Mouse (Mus musculus) cortical plate, adult 2 months (tissue): ENCODE results near the gene Aco2. TPM values are rescaled to one million over a fixed set of nuclear protein-coding genes. Genes with fewer than 3 reads are reported as not detected.

Experiments
- H3K27ac ChIP-seq: fragments of 200-500 bp; 2 replicates; pipeline ENCODE4 v1.5.1; 2012; ENCODE audit warnings: low read length, control low read depth, inconsistent platforms; ENCODE audit not compliant: insufficient read depth
- H3K4me1 ChIP-seq: fragments of 200-500 bp; 2 replicates; pipeline ENCODE4 v1.6.1; 2011; ENCODE audit warnings: low read length; ENCODE audit not compliant: control insufficient read depth, insufficient read depth
- H3K4me3 ChIP-seq: fragments of 200-500 bp; 2 replicates; pipeline ENCODE4 v1.5.1; 2011; ENCODE audit warnings: mild to moderate bottlenecking, low read length, control low read depth; ENCODE audit not compliant: insufficient read depth
- CTCF ChIP-seq: fragments of 200-500 bp; IDR thresholded peaks from 2 replicates; pipeline ENCODE4 v1.5.1; 2011; ENCODE audit warnings: mild to moderate bottlenecking, control low read depth, low read length; ENCODE audit not compliant: insufficient read depth; ENCODE audit errors: extremely low read depth
- POLR2A ChIP-seq: fragments of 200-500 bp; IDR thresholded peaks from 2 replicates; pipeline ENCODE4 v1.6.1; 2011; ENCODE audit warnings: mild to moderate bottlenecking, low read length, control low read depth; ENCODE audit not compliant: insufficient read depth; ENCODE audit errors: extremely low read depth
- polyA plus RNA-seq: library from polyadenylated mRNA; depleted of rRNA; stranded (reverse); fragments of >200 nt; gene quantifications from 2 replicates; pipeline ENCODE4 v1.2.3, GENCODE M21; 2012; rRNA removed

The Aco2 gene
- polyA plus RNA-seq, 1 experiment, result 533 TPM

DNA sequence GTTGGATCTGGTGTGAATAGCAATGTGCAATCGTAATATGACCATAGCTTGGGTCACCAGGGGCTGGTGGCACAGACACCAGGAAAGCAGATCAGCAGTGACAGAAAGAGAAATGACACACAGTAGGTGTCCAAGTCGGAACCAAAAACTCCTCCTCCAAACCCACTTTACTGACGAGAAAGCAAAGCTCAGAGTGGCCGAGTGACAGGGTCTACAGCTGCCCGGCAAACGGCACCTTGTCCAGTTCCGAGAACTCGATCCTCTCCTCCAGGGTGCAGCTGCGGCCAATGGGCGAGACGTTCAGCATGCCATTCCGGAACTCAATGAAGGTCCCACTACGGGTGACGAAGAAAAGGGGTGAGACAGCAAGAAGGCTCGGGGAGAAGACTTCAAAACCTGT, 83.3 kb downstream of the Aco2 start:
- peaks cover 12% of the 10 kb centered on the region; the same call in 1 of the 2 replicates for H3K4me1 ChIP-seq
- H3K27ac ChIP-seq, result no peak overlapping the region
- H3K4me3 ChIP-seq, result no peak overlapping the region
- TF ChIP-seq POLR2A (no peak), CTCF (no peak)

- 0 out of 2 replicates have a peak overlapping the region, but pooled peaks have one; percentile 0 for H3K27ac ChIP-seq
- TF ChIP-seq POLR2A, result no peak
- TF ChIP-seq CTCF, result peak; percentile 77
- peaks cover 12% of the 10 kb centered on the region; the same call in 1 of the 2 replicates for H3K4me1 ChIP-seq
These were observed 84.3 kb downstream of the Aco2 start for GRCm38 (mm10) chr15:81956457-81956856.

GRCm38 (mm10) chr15:81957598-81957997, 85.5 kb downstream of the Aco2 start:
- TF ChIP-seq CTCF (no peak), POLR2A (0 out of 2 replicates have a peak, but pooled peaks have one; percentile 5)
- H3K4me3 ChIP-seq, result 0 out of 2 replicates have a peak overlapping the region, but pooled peaks have one; percentile 4
- H3K27ac ChIP-seq, result no peak overlapping the region
- H3K4me1 ChIP-seq, result peaks cover 12% of the 10 kb centered on the region; the same call in 1 of the 2 replicates

More at GRCm38 (mm10) chr15:81956457-81956856, 84.3 kb downstream of the Aco2 start:
- no peak overlapping the region for H3K4me3 ChIP-seq

DNA sequence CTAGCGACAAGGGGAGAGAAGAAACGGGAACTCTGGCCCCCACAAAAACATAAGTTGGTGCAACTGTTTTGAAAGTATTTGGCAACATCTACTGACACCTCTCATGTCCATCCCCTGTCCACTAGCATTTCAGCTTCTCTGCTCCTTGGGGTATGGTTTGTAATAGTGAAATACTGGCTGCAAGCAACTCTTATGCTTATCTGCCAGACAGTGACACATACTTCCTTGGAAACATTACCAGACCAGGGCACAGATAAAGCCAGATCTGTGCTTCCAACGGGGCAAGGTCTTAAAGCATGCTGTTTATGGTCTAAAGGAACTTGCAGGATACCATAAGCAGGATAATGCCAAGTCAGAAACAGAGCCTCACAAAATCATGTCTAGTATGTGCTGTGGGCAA, 86.8 kb downstream of the Aco2 start:
- H3K27ac ChIP-seq, result no peak overlapping the region
- H3K4me1 ChIP-seq, result peaks cover 12% of the 10 kb centered on the region; the same call in 1 of the 2 replicates
- no peak overlapping the region for H3K4me3 ChIP-seq
- TF ChIP-seq CTCF (no peak), POLR2A (no peak)

DNA sequence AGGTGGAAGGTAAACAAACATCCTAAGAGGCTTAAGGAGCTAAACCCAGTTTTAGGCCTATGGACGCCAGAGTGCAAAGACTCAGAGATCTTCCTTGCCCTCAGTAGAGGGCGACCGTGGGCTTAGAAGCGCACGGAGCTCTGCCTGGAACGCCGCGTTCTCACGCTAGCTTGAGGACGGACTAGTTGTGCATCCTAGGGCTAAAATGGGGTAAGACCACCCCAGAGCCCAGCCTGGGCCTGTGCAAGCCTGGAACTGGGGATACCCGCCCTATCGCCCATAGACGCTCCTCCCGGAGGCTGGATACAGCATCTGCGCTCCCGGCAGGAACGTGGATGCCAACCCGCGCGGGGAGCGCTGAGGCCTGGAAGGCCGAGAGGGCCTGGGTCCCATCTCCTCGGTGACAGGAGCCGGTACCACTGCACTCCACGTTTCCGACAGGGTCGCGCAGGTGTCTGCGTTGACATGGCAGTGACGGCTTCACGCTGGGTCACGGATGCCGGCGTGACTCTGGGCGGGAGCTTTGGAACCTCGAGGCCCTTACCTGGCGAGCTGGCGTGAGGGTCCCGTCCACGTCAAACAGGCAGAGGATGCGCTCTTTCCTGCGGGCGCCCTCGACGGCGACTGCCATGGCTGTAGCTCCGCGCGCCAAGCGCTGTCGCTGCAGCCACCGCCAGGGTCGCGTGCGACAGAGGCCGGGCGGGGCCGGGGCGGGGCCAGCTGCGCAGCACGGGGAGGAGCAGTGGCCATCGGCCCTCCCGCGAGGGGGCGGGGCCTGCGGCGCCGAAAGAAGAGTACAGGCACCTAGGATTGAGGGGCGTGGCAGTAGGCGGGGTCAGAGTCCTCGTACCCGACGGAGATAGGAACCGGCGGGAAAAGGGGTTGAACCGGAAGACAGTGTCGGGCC, 88.3 kb downstream of the Aco2 start, which contains the start of gene Pmm1:
Pmm1 (minus strand) TSS at position 760 of the 907 bp plus-strand sequence.
- Histone ChIP-seq H3K4me1 (peaks cover 12% of the 10 kb centered on the region; the same call in 1 of the 2 replicates), H3K27ac (peak within 1 kb of the TSS; percentile 96), H3K4me3 (peak within 1 kb of the TSS; percentile 81)
- TF ChIP-seq CTCF (peak; percentile 75), POLR2A (peak; percentile 57; the same call in 1 of the 2 replicates)

DNA sequence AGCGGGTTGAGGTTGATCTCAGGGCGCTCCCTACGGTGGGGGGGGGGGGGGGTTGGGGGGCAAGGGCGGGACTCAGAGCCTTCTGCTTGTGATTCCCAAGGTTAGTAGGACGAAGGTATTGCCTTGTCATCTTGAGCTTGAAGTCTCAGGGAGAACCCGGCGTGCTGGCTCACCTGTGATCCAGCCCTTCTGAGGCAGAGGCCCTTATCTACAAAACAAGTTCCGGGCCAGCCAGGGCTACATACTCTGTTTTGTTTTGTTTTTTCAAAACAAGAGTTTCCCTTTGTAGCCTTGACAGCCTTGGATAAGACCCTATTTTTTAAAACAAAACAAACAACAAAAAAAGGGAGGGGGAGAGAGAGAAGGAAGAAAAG, 89.0 kb downstream of the Aco2 start:
- no peak overlapping the region for H3K27ac ChIP-seq
- TF ChIP-seq CTCF, result no peak
- TF ChIP-seq POLR2A, result no peak
- peak overlapping the region; percentile 81 for H3K4me3 ChIP-seq
- peaks cover 12% of the 10 kb centered on the region; the same call in 1 of the 2 replicates for H3K4me1 ChIP-seq

DNA sequence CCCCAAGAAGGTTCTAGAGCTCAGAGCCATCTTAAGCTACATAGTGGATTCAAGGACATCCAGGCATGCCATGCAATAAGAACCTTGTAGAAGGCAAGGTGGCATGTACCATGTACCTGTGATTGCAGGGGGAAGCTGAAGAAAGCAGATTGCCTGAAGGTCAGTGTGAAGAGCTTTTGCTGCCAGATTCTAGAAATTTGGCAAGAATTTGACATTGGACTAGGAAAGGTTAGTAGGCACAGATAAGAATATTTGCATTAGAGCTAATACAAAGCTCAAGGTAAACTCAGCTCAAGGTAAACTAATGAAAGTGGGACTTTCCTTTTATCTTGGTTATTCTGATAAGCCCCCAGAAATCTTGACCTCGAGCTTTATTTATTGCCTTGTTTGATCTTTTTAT, 92.2 kb downstream of the Aco2 start:
- Histone ChIP-seq H3K4me1 (0 out of 2 replicates have a peak, but pooled peaks cover 1% of the 10 kb centered on the region), H3K27ac (no peak overlapping the region), H3K4me3 (no peak overlapping the region)
- TF ChIP-seq CTCF (no peak), POLR2A (no peak)

Other genes starting within 250 kb of the Aco2 start
- gene L3mbtl2, start 208.4 kb upstream of the Aco2 start, polyA plus RNA-seq, result 29.6 and 32.7 TPM in 2 replicates
- 22.3 and 23.6 TPM in 2 replicates for gene Chadl, start 175.0 kb upstream of the Aco2 start, polyA plus RNA-seq
- gene Zc3h7b, start 127.3 kb upstream of the Aco2 start, polyA plus RNA-seq, result 89.7 and 93.8 TPM in 2 replicates
- 151 and 154 TPM in 2 replicates for gene Rangap1, start 126.8 kb upstream of the Aco2 start, polyA plus RNA-seq
- gene Tef, start 69.9 kb upstream of the Aco2 start, polyA plus RNA-seq, result 318 and 326 TPM in 2 replicates
- 19.9 and 21.0 TPM in 2 replicates for gene Tob2, start 13.5 kb upstream of the Aco2 start, polyA plus RNA-seq
- 53.3 and 57.7 TPM in 2 replicates for gene Phf5a, start 398 bp upstream of the Aco2 start, polyA plus RNA-seq
- gene Polr3h, start 53.9 kb downstream of the Aco2 start, polyA plus RNA-seq, result 61.5 and 63.0 TPM in 2 replicates
- 111 and 115 TPM in 2 replicates for gene Csdc2, start 64.5 kb downstream of the Aco2 start, polyA plus RNA-seq
- gene Pmm1, start 88.6 kb downstream of the Aco2 start, polyA plus RNA-seq, result 294 and 300 TPM in 2 replicates
- not detected in 2 replicates for gene 1700029P11Rik, start 108.2 kb downstream of the Aco2 start, polyA plus RNA-seq
- gene Xrcc6, start 115.5 kb downstream of the Aco2 start, polyA plus RNA-seq, result 23.5 and 27.4 TPM in 2 replicates
- gene Desi1, start 161.6 kb downstream of the Aco2 start, polyA plus RNA-seq, result 126 and 134 TPM in 2 replicates
- gene Snu13, start 175.3 kb downstream of the Aco2 start, polyA plus RNA-seq, result 133 and 137 TPM in 2 replicates
- not detected in 2 replicates for gene 4930407I10Rik, start 186.8 kb downstream of the Aco2 start, polyA plus RNA-seq
- 6.1 and 7.9 TPM in 2 replicates for gene Mei1, start 197.7 kb downstream of the Aco2 start, polyA plus RNA-seq